Mouse (Mus musculus) midbrain, embryonic 10.5 days (tissue): ENCODE results near the gene Fut8. TPM values are rescaled to one million over a fixed set of nuclear protein-coding genes. Genes with fewer than 3 reads are reported as not detected.

Source experiments
- DNase-seq: peaks from one replicate; pipeline ENCODE4 v3.0.0-alpha.2; 2017; ENCODE audit warnings: low spot score
- H3K27ac ChIP-seq: fragments of 300-500 bp; sonication (generic); replicated peaks from 2 replicates; pipeline ENCODE4 v1.5.1; 2016; ENCODE audit warnings: mild to moderate bottlenecking
- H3K27me3 ChIP-seq: fragments of 300-500 bp; sonication (generic); 2 replicates; pipeline ENCODE4 v1.6.1; 2016; ENCODE audit warnings: low read depth, mild to moderate bottlenecking; ENCODE audit not compliant: poor library complexity, severe bottlenecking
- H3K36me3 ChIP-seq: fragments of 300-500 bp; sonication (generic); 2 replicates; pipeline ENCODE4 v1.6.1; 2016; ENCODE audit warnings: mild to moderate bottlenecking, moderate library complexity
- H3K4me1 ChIP-seq: fragments of 300-500 bp; sonication (generic); 2 replicates; pipeline ENCODE4 v1.6.1; 2016
- H3K4me3 ChIP-seq: fragments of 300-500 bp; sonication (generic); 2 replicates; pipeline ENCODE4 v1.5.1; 2016; ENCODE audit warnings: mild to moderate bottlenecking, moderate library complexity
- H3K9me3 ChIP-seq: fragments of 300-500 bp; sonication (generic); replicated peaks from 2 replicates; pipeline ENCODE4 v1.6.1; 2016; ENCODE audit warnings: mild to moderate bottlenecking
- WGBS: fragments of 180-500 bp; shearing (Covaris S2); methylation state at CpG from one replicate; pipeline ENCODE4 v1.1.7; 2016; 5-methylcytosine and 5-hydroxymethylcytosine counted together
- polyA plus RNA-seq: library from polyadenylated mRNA; unstranded; fragments of >200 nt; fragmentation: Nextera tagmentation; extraction: Ambion mirVana; gene quantifications from 2 replicates; pipeline ENCODE4 v1.2.1, GENCODE M21; 2016

Fut8 gene
- polyA plus RNA-seq, 1 experiment from 2014 or later: 28.5 TPM

GRCm38 (mm10) chr12:77206852-77207251, 31.1 kb upstream of the Fut8 start:
- Histone ChIP-seq H3K36me3 (no peaks in the 10 kb centered on the region), H3K4me3 (no peak overlapping the region), H3K9me3 (no peaks in the 10 kb centered on the region), H3K4me1 (no peaks in the 10 kb centered on the region), H3K27ac (no peak overlapping the region), H3K27me3 (no peaks in the 10 kb centered on the region)
- WGBS: 86% methylated on average over 5 of the region's 5 CpGs
- no peak for DNase-seq

GRCm38 (mm10) chr12:77208056-77208455, 29.9 kb upstream of the Fut8 start:
- Histone ChIP-seq H3K27me3 (no peaks in the 10 kb centered on the region), H3K36me3 (no peaks in the 10 kb centered on the region), H3K9me3 (no peaks in the 10 kb centered on the region), H3K4me1 (no peaks in the 10 kb centered on the region), H3K27ac (no peak overlapping the region), H3K4me3 (no peak overlapping the region)
- no peak for DNase-seq
- WGBS: 92% methylated on average over 2 of the region's 2 CpGs

- no peak for DNase-seq
- Histone ChIP-seq H3K27me3 (no peaks in the 10 kb centered on the region), H3K27ac (no peak overlapping the region), H3K4me1 (no peaks in the 10 kb centered on the region), H3K36me3 (no peaks in the 10 kb centered on the region), H3K4me3 (no peak overlapping the region), H3K9me3 (no peaks in the 10 kb centered on the region)
- 79% methylated on average over 5 of the region's 5 CpGs for WGBS
These were observed 29.2 kb upstream of the Fut8 start for GRCm38 (mm10) chr12:77208576-77209180.

- WGBS: 90% methylated on average over 7 of the region's 7 CpGs
- no peak overlapping the region for H3K27ac ChIP-seq
- H3K36me3 ChIP-seq: no peaks in the 10 kb centered on the region
- no peaks in the 10 kb centered on the region for H3K27me3 ChIP-seq
- no peak for DNase-seq
- no peaks in the 10 kb centered on the region for H3K9me3 ChIP-seq
- H3K4me3 ChIP-seq: no peak overlapping the region
- no peaks in the 10 kb centered on the region for H3K4me1 ChIP-seq
These were observed 26.2 kb upstream of the Fut8 start for GRCm38 (mm10) chr12:77211695-77212208.

- H3K36me3 ChIP-seq: no peaks in the 10 kb centered on the region
- WGBS: 77% methylated on average over 6 of the region's 6 CpGs
- DNase-seq: no peak
- no peak overlapping the region for H3K27ac ChIP-seq
- H3K9me3 ChIP-seq: no peaks in the 10 kb centered on the region
- H3K4me1 ChIP-seq: no peaks in the 10 kb centered on the region
- H3K4me3 ChIP-seq: no peak overlapping the region
- H3K27me3 ChIP-seq: no peaks in the 10 kb centered on the region
These were observed 23.9 kb upstream of the Fut8 start for GRCm38 (mm10) chr12:77213896-77214564.

- H3K27me3 ChIP-seq: no peaks in the 10 kb centered on the region
- H3K4me3 ChIP-seq: no peak overlapping the region
- no peaks in the 10 kb centered on the region for H3K36me3 ChIP-seq
- H3K27ac ChIP-seq: no peak overlapping the region
- 96% methylated on average over 3 of the region's 3 CpGs for WGBS
- H3K9me3 ChIP-seq: no peaks in the 10 kb centered on the region
- no peak for DNase-seq
- H3K4me1 ChIP-seq: no peaks in the 10 kb centered on the region
These were observed 23.4 kb upstream of the Fut8 start for GRCm38 (mm10) chr12:77214565-77214909.

GRCm38 (mm10) chr12:77216511-77217192, 21.3 kb upstream of the Fut8 start:
- WGBS: 84% methylated on average over 11 of the region's 11 CpGs
- Histone ChIP-seq H3K27ac (no peak overlapping the region), H3K9me3 (no peaks in the 10 kb centered on the region), H3K36me3 (no peaks in the 10 kb centered on the region), H3K4me3 (no peak overlapping the region), H3K4me1 (no peaks in the 10 kb centered on the region), H3K27me3 (no peaks in the 10 kb centered on the region)
- no peak for DNase-seq

GRCm38 (mm10) chr12:77220616-77221015, 17.3 kb upstream of the Fut8 start:
- H3K27ac ChIP-seq: no peak overlapping the region
- 76% methylated on average over 5 of the region's 5 CpGs for WGBS
- no peak for DNase-seq
- no peak overlapping the region for H3K4me3 ChIP-seq
- H3K27me3 ChIP-seq: no peaks in the 10 kb centered on the region
- no peaks in the 10 kb centered on the region for H3K9me3 ChIP-seq
- no peaks in the 10 kb centered on the region for H3K36me3 ChIP-seq
- no peaks in the 10 kb centered on the region for H3K4me1 ChIP-seq

- H3K27ac ChIP-seq: no peak overlapping the region
- WGBS: 87% methylated on average over 6 of the region's 6 CpGs
- H3K4me3 ChIP-seq: no peak overlapping the region
- no peaks in the 10 kb centered on the region for H3K27me3 ChIP-seq
- H3K9me3 ChIP-seq: no peaks in the 10 kb centered on the region
- no peaks in the 10 kb centered on the region for H3K4me1 ChIP-seq
- no peak for DNase-seq
- H3K36me3 ChIP-seq: no peaks in the 10 kb centered on the region
These were observed 15.6 kb upstream of the Fut8 start for GRCm38 (mm10) chr12:77222272-77222874.

GRCm38 (mm10) chr12:77223595-77223994, 14.3 kb upstream of the Fut8 start:
- Histone ChIP-seq H3K4me1 (no peaks in the 10 kb centered on the region), H3K27ac (no peak overlapping the region), H3K36me3 (no peaks in the 10 kb centered on the region), H3K27me3 (no peaks in the 10 kb centered on the region), H3K9me3 (no peaks in the 10 kb centered on the region), H3K4me3 (no peak overlapping the region)
- DNase-seq: no peak
- WGBS: 92% methylated on average over 3 of the region's 3 CpGs

GRCm38 (mm10) chr12:77224121-77224520, 13.8 kb upstream of the Fut8 start:
- no peak for DNase-seq
- H3K27ac ChIP-seq: no peak overlapping the region
- H3K27me3 ChIP-seq: no peaks in the 10 kb centered on the region
- no peaks in the 10 kb centered on the region for H3K9me3 ChIP-seq
- H3K4me3 ChIP-seq: no peak overlapping the region
- H3K36me3 ChIP-seq: no peaks in the 10 kb centered on the region
- H3K4me1 ChIP-seq: no peaks in the 10 kb centered on the region
- 88% methylated on average over 4 of the region's 4 CpGs for WGBS

GRCm38 (mm10) chr12:77224891-77225290, 13.0 kb upstream of the Fut8 start:
- no peaks in the 10 kb centered on the region for H3K9me3 ChIP-seq
- DNase-seq: no peak
- WGBS: 79% methylated on average over 4 of the region's 4 CpGs
- H3K4me1 ChIP-seq: no peaks in the 10 kb centered on the region
- H3K27ac ChIP-seq: no peak overlapping the region
- no peaks in the 10 kb centered on the region for H3K36me3 ChIP-seq
- H3K27me3 ChIP-seq: no peaks in the 10 kb centered on the region
- no peak overlapping the region for H3K4me3 ChIP-seq

GRCm38 (mm10) chr12:77225727-77226126, 12.2 kb upstream of the Fut8 start:
- Histone ChIP-seq H3K27me3 (no peaks in the 10 kb centered on the region), H3K9me3 (no peaks in the 10 kb centered on the region), H3K36me3 (no peaks in the 10 kb centered on the region), H3K4me1 (no peaks in the 10 kb centered on the region), H3K27ac (no peak overlapping the region), H3K4me3 (no peak overlapping the region)
- DNase-seq: no peak
- WGBS: 86% methylated on average over 3 of the region's 3 CpGs
